Mouse (Mus musculus): ENCODE measurements around the gene 1700022I11Rik. TPM values are rescaled to one million over a fixed set of nuclear protein-coding genes. Genes with fewer than 3 reads are reported as not detected.

1700022I11Rik gene
- polyA plus RNA-seq, 1 experiment from 2014 or later = 0.97 TPM

GRCm38 (mm10) chr4:43029121-43029520 is 59.7 kb downstream of the 1700022I11Rik start:
- Histone ChIP-seq H3K4me2 (ENCODE audit: low read length) (no peak overlapping the region), H3K27ac (ENCODE audit: low read depth) (no peak overlapping the region), H3K4me1 (replicated peaks; ENCODE audit: control insufficient read depth, insufficient read depth, low read length) (peaks cover 16% of the 10 kb centered on the region), H3K9ac (ENCODE audit: low read length) (no peak overlapping the region), H3K27me3 (replicated peaks; ENCODE audit: control insufficient read depth, insufficient read depth, low read length) (no peaks in the 10 kb centered on the region), H3K4me3 (ENCODE audit: low read depth, low read length) (no peak overlapping the region), H3K9me3 (ENCODE audit: control insufficient read depth, low read length) (no peaks in the 10 kb centered on the region), H3K36me3 (ENCODE audit: control insufficient read depth, insufficient read depth, low read length) (peaks cover 48% of the 10 kb centered on the region)
- WGBS = 90% methylated on average over 7 of the region's 7 CpGs
- no peak for DNase-seq (ENCODE audit: low spot score)
- no peak for ATAC-seq (replicated peaks; ENCODE audit: low FRiP score, low TSS enrichment, low read depth)

- whole genome bisulfite sequencing = 94% methylated on average over 9 of the region's 9 CpGs
- DNase-seq (ENCODE audit: low spot score) (no peak), ATAC-seq (replicated peaks; ENCODE audit: low FRiP score, low TSS enrichment, low read depth) (no peak)
- H3K9me3 ChIP-seq (ENCODE audit: control insufficient read depth, low read length) = no peaks in the 10 kb centered on the region
- no peak overlapping the region for H3K4me2 ChIP-seq (ENCODE audit: low read length)
- H3K9ac ChIP-seq (ENCODE audit: low read length) = no peak overlapping the region
- no peak overlapping the region for H3K4me3 ChIP-seq (ENCODE audit: low read depth, low read length)
- peaks cover 53% of the 10 kb centered on the region for H3K36me3 ChIP-seq (ENCODE audit: control insufficient read depth, insufficient read depth, low read length)
- no peak overlapping the region for H3K27ac ChIP-seq (ENCODE audit: low read depth)
- no peaks in the 10 kb centered on the region for H3K27me3 ChIP-seq (replicated peaks; ENCODE audit: control insufficient read depth, insufficient read depth, low read length)
- H3K4me1 ChIP-seq (replicated peaks; ENCODE audit: control insufficient read depth, insufficient read depth, low read length) = peaks cover 10% of the 10 kb centered on the region
Observed at GRCm38 (mm10) chr4:43029749-43030148, 60.3 kb downstream of the 1700022I11Rik start.

- Histone ChIP-seq H3K9ac (ENCODE audit: low read length) (peak overlapping the region; percentile 90), H3K4me3 (ENCODE audit: low read depth, low read length) (peak overlapping the region; percentile 87), H3K4me1 (replicated peaks; ENCODE audit: control insufficient read depth, insufficient read depth, low read length) (peaks cover 9% of the 10 kb centered on the region; the same call in 1 of the 2 replicates), H3K4me2 (ENCODE audit: low read length) (peak overlapping the region; percentile 70), H3K27me3 (replicated peaks; ENCODE audit: control insufficient read depth, insufficient read depth, low read length) (no peaks in the 10 kb centered on the region), H3K9me3 (ENCODE audit: control insufficient read depth, low read length) (no peaks in the 10 kb centered on the region), H3K36me3 (ENCODE audit: control insufficient read depth, insufficient read depth, low read length) (peaks cover 55% of the 10 kb centered on the region), H3K27ac (ENCODE audit: low read depth) (no peak overlapping the region)
- 71% methylated on average over 9 of the region's 9 CpGs for WGBS
- no peak for ATAC-seq (replicated peaks; ENCODE audit: low FRiP score, low TSS enrichment, low read depth)
- DNase-seq (ENCODE audit: low spot score) = no peak
Observed at GRCm38 (mm10) chr4:43030352-43030751, 60.9 kb downstream of the 1700022I11Rik start.

DNA sequence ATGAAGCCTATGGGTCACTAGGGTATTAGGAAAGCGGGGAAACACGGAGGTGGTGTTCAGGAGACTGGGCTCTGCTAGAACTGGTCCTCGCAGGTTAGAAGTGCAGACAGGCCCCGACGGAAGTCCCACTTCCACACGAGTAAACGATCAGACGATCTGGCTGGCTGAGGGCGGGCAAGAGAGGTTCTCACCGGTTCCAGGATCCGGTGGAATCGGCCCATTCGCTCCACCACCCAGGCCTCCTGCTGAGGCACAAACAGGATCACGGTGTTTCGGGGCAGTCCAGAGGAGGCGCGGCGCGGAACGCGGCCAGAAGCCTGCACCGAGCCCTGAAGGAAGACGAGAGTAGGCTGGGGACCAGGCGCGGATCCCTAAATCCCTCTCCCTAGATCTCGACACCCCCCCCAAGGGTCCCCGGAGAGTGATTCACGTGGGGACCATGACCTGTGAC is 61.4 kb downstream of the 1700022I11Rik start:
- 2% methylated on average over 28 of the region's 28 CpGs for WGBS
- peaks cover 9% of the 10 kb centered on the region; the same call in 1 of the 2 replicates for H3K4me1 ChIP-seq (replicated peaks; ENCODE audit: control insufficient read depth, insufficient read depth, low read length)
- peak overlapping the region; percentile 87 for H3K4me3 ChIP-seq (ENCODE audit: low read depth, low read length)
- no peak for DNase-seq (ENCODE audit: low spot score)
- no peaks in the 10 kb centered on the region for H3K9me3 ChIP-seq (ENCODE audit: control insufficient read depth, low read length)
- peaks cover 57% of the 10 kb centered on the region for H3K36me3 ChIP-seq (ENCODE audit: control insufficient read depth, insufficient read depth, low read length)
- H3K4me2 ChIP-seq (ENCODE audit: low read length) = peak overlapping the region; percentile 70
- ATAC-seq (replicated peaks; ENCODE audit: low FRiP score, low TSS enrichment, low read depth) = peak; percentile 65
- H3K27ac ChIP-seq (ENCODE audit: low read depth) = peak overlapping the region; percentile 83
- no peaks in the 10 kb centered on the region for H3K27me3 ChIP-seq (replicated peaks; ENCODE audit: control insufficient read depth, insufficient read depth, low read length)
- peak overlapping the region; percentile 90 for H3K9ac ChIP-seq (ENCODE audit: low read length)

GRCm38 (mm10) chr4:43031237-43031995 is 62.0 kb downstream of the 1700022I11Rik start, which contains the start of gene Stoml2:
Stoml2 (minus strand) TSS chr4:43031710.
- ATAC-seq (replicated peaks; ENCODE audit: low FRiP score, low TSS enrichment, low read depth) = peak; percentile 95

DNA sequence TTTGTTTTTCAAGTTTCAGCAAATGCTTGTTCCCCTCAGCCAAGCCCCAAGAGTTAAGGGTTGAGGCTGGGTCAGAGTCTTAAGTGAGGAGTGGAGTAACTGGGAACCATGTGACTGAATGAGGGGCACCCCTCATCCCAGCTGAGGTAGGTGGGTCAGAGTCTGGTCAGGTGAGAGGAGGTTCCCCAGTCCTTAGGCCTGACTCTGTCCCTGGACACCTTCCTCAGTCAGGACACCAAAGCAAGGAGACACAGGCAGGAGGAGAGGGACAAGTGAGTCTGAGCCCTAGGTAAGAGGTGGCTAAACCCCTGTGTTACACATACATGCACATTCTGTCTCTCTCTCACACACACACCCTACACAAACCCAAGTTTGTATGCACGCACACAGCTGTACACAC is 63.1 kb downstream of the 1700022I11Rik start:
- Histone ChIP-seq H3K4me2 (ENCODE audit: low read length) (no peak overlapping the region), H3K27me3 (replicated peaks; ENCODE audit: control insufficient read depth, insufficient read depth, low read length) (no peaks in the 10 kb centered on the region), H3K36me3 (ENCODE audit: control insufficient read depth, insufficient read depth, low read length) (peaks cover 55% of the 10 kb centered on the region), H3K4me3 (ENCODE audit: low read depth, low read length) (no peak overlapping the region), H3K27ac (ENCODE audit: low read depth) (no peak overlapping the region), H3K4me1 (replicated peaks; ENCODE audit: control insufficient read depth, insufficient read depth, low read length) (peaks cover 9% of the 10 kb centered on the region; the same call in 1 of the 2 replicates), H3K9me3 (ENCODE audit: control insufficient read depth, low read length) (no peaks in the 10 kb centered on the region), H3K9ac (ENCODE audit: low read length) (no peak overlapping the region)
- no peak for ATAC-seq (replicated peaks; ENCODE audit: low FRiP score, low TSS enrichment, low read depth)
- DNase-seq (ENCODE audit: low spot score) = no peak
- 93% methylated on average over 1 of the region's 1 CpGs for WGBS

More at GRCm38 (mm10) chr4:43031237-43031995, 62.0 kb downstream of the 1700022I11Rik start, which contains the start of gene Stoml2:
- H3K27me3 ChIP-seq (replicated peaks; ENCODE audit: control insufficient read depth, insufficient read depth, low read length) = no peaks in the 10 kb centered on the region
- DNase-seq (ENCODE audit: low spot score) = peak; percentile 91
- peaks cover 9% of the 10 kb centered on the region; the same call in 1 of the 2 replicates for H3K4me1 ChIP-seq (replicated peaks; ENCODE audit: control insufficient read depth, insufficient read depth, low read length)
- peak within 1 kb of the TSS; percentile 87 for H3K4me3 ChIP-seq (ENCODE audit: low read depth, low read length)
- peak within 1 kb of the TSS; percentile 83 for H3K27ac ChIP-seq (ENCODE audit: low read depth)
- peak within 1 kb of the TSS; percentile 90 for H3K9ac ChIP-seq (ENCODE audit: low read length)
- H3K36me3 ChIP-seq (ENCODE audit: control insufficient read depth, insufficient read depth, low read length) = peaks cover 63% of the 10 kb centered on the region
- 1% methylated on average over 38 of the region's 38 CpGs for WGBS
- H3K9me3 ChIP-seq (ENCODE audit: control insufficient read depth, low read length) = no peaks in the 10 kb centered on the region
- peak within 1 kb of the TSS; percentile 70 for H3K4me2 ChIP-seq (ENCODE audit: low read length)

Other genes with a start within 250 kb of the 1700022I11Rik start
- gene 4930578G10Rik, start 234.1 kb upstream of the 1700022I11Rik start, polyA plus RNA-seq (2014; fragmentation: Nextera tagmentation; extraction: Ambion mirVana) = 0.34 TPM in 2 replicates
- not detected in 2 replicates for gene Ccl19, start 213.0 kb upstream of the 1700022I11Rik start, polyA plus RNA-seq (2014; fragmentation: Nextera tagmentation; extraction: Ambion mirVana)
- gene Ccl21a, start 195.6 kb upstream of the 1700022I11Rik start, polyA plus RNA-seq (2014; fragmentation: Nextera tagmentation; extraction: Ambion mirVana) = 42.6 and 61.4 TPM in 2 replicates
- gene Fam205a1, start 115.7 kb upstream of the 1700022I11Rik start, polyA plus RNA-seq (2014; fragmentation: Nextera tagmentation; extraction: Ambion mirVana) = not detected in 2 replicates
- gene Gm12394, start 112.8 kb upstream of the 1700022I11Rik start, polyA plus RNA-seq (2014; fragmentation: Nextera tagmentation; extraction: Ambion mirVana) = 0.14 TPM in 1 of 2 replicates, not detected in the other
- gene Fam205c, start 95.4 kb upstream of the 1700022I11Rik start, polyA plus RNA-seq (2014; fragmentation: Nextera tagmentation; extraction: Ambion mirVana) = 0.43 and 0.81 TPM in 2 replicates
- 1.6 and 1.9 TPM in 2 replicates for gene Phf24, start 52.9 kb upstream of the 1700022I11Rik start, polyA plus RNA-seq (2014; fragmentation: Nextera tagmentation; extraction: Ambion mirVana)
- gene Dnajb5, start 19.8 kb upstream of the 1700022I11Rik start, polyA plus RNA-seq (2014; fragmentation: Nextera tagmentation; extraction: Ambion mirVana) = 7.3 and 7.4 TPM in 2 replicates
- 481 and 510 TPM in 2 replicates for gene Vcp, start 30.9 kb downstream of the 1700022I11Rik start, polyA plus RNA-seq (2014; fragmentation: Nextera tagmentation; extraction: Ambion mirVana)
- 16.6 and 17.8 TPM in 2 replicates for gene Fancg, start 40.9 kb downstream of the 1700022I11Rik start, polyA plus RNA-seq (2014; fragmentation: Nextera tagmentation; extraction: Ambion mirVana)
- 21.7 and 22.6 TPM in 2 replicates for gene Pigo, start 56.2 kb downstream of the 1700022I11Rik start, polyA plus RNA-seq (2014; fragmentation: Nextera tagmentation; extraction: Ambion mirVana)
- gene Stoml2, start 62.1 kb downstream of the 1700022I11Rik start, polyA plus RNA-seq (2014; fragmentation: Nextera tagmentation; extraction: Ambion mirVana) = 332 and 361 TPM in 2 replicates
- 5.1 and 7.1 TPM in 2 replicates for gene Fam214b, start 76.6 kb downstream of the 1700022I11Rik start, polyA plus RNA-seq (2014; fragmentation: Nextera tagmentation; extraction: Ambion mirVana)
- 10.0 and 10.2 TPM in 2 replicates for gene Unc13b, start 89.3 kb downstream of the 1700022I11Rik start, polyA plus RNA-seq (2014; fragmentation: Nextera tagmentation; extraction: Ambion mirVana)

All from intestine, embryonic 14.5 days (tissue).